Mouse (Mus musculus) spleen, adult 2 months (tissue): ENCODE data around the gene Ccnb1. TPM values are rescaled to one million over a fixed set of nuclear protein-coding genes. Genes with fewer than 3 reads are reported as not detected.

Experiments used
- DNase-seq, 2 experiments: peaks; one replicate each; pipeline versions ENCODE4 v3.0.0 to v3.0.0-alpha.2; 2012 to 2021; ENCODE audit warnings: low spot score in 2 of 2, low read depth in 1 of 2
- H3K27ac ChIP-seq: fragments of 200-500 bp; 2 replicates; pipeline ENCODE4 v1.5.1; 2012; ENCODE audit warnings: low read length, inconsistent platforms; ENCODE audit not compliant: insufficient read depth
- H3K27me3 ChIP-seq: fragments of 200-500 bp; 2 replicates; pipeline ENCODE4 v1.6.1; 2012; ENCODE audit warnings: mild to moderate bottlenecking, moderate library complexity, low read length, inconsistent platforms; ENCODE audit not compliant: control insufficient read depth, insufficient read depth
- H3K36me3 ChIP-seq: fragments of 200-500 bp; 2 replicates; pipeline ENCODE4 v1.6.1; 2012; ENCODE audit warnings: mild to moderate bottlenecking, low read length, inconsistent platforms; ENCODE audit not compliant: control insufficient read depth, insufficient read depth
- H3K4me1 ChIP-seq: fragments of 200-500 bp; 2 replicates; pipeline ENCODE4 v1.6.1; 2011; ENCODE audit warnings: inconsistent platforms; ENCODE audit not compliant: control insufficient read depth, insufficient read depth, insufficient read length
- H3K4me3 ChIP-seq: fragments of 200-500 bp; 2 replicates; pipeline ENCODE4 v1.5.1; 2011; ENCODE audit warnings: mild to moderate bottlenecking, inconsistent platforms; ENCODE audit not compliant: insufficient read depth, insufficient read length; ENCODE audit errors: extremely low read depth
- CTCF ChIP-seq: fragments of 200-500 bp; IDR thresholded peaks from 2 replicates; pipeline ENCODE4 v1.5.1; 2011; ENCODE audit warnings: mild to moderate bottlenecking, inconsistent platforms; ENCODE audit not compliant: insufficient read depth, insufficient read length, insufficient replicate concordance; ENCODE audit errors: extremely low read depth
- POLR2A ChIP-seq: fragments of 200-500 bp; IDR thresholded peaks from 2 replicates; pipeline ENCODE4 v1.6.1; 2011; ENCODE audit warnings: low read depth, low read length, inconsistent platforms
- WGBS: fragments of 180-500 bp; shearing (Covaris S2); methylation state at CpG from one replicate; pipeline ENCODE4 v1.1.7; 2018; 5-methylcytosine and 5-hydroxymethylcytosine counted together
- polyA plus RNA-seq: library from polyadenylated mRNA; depleted of rRNA; stranded (reverse); fragments of >200 nt; gene quantifications from 2 replicates; pipeline ENCODE4 v1.2.3, GENCODE M21; 2012

Gene Ccnb1
- polyA plus RNA-seq, 1 experiment, result 7.7 TPM

- Histone ChIP-seq H3K36me3 (no peaks in the 10 kb centered on the region), H3K4me1 (no peaks in the 10 kb centered on the region), H3K27me3 (no peaks in the 10 kb centered on the region), H3K4me3 (no peak overlapping the region), H3K27ac (no peak overlapping the region)
- WGBS, result 45% methylated on average over 5 of the region's 5 CpGs
- DNase-seq, result no peak
- no peak for TF ChIP-seq POLR2A
- no peak for TF ChIP-seq CTCF
Observed at GRCm38 (mm10) chr13:100750799-100751198, 35.6 kb downstream of the Ccnb1 start.

GRCm38 (mm10) chr13:100748638-100749037, 37.7 kb downstream of the Ccnb1 start:
- no peaks in the 10 kb centered on the region for H3K27me3 ChIP-seq
- TF ChIP-seq POLR2A (no peak), CTCF (no peak)
- peaks cover 2% of the 10 kb centered on the region; the same call in 1 of the 2 replicates for H3K4me1 ChIP-seq
- H3K4me3 ChIP-seq, result no peak overlapping the region
- H3K27ac ChIP-seq, result no peak overlapping the region
- no peak for DNase-seq
- H3K36me3 ChIP-seq, result no peaks in the 10 kb centered on the region
- WGBS, result 83% methylated on average over 8 of the region's 8 CpGs

- Histone ChIP-seq H3K36me3 (no peaks in the 10 kb centered on the region), H3K4me3 (no peak overlapping the region), H3K27me3 (no peaks in the 10 kb centered on the region), H3K27ac (no peak overlapping the region), H3K4me1 (peaks cover 5% of the 10 kb centered on the region; the same call in 1 of the 2 replicates)
- DNase-seq, result no peak
- 90% methylated on average over 3 of the region's 3 CpGs for WGBS
- TF ChIP-seq POLR2A, result no peak
- TF ChIP-seq CTCF, result no peak
Observed at GRCm38 (mm10) chr13:100746090-100746489, 40.3 kb downstream of the Ccnb1 start.

GRCm38 (mm10) chr13:100744036-100744744, 42.2 kb downstream of the Ccnb1 start, which contains the start of gene Mrps36:
Gene Mrps36 (minus strand): TSS chr13:100744659.
- H3K36me3 ChIP-seq, result no peaks in the 10 kb centered on the region; the same call in 1 of the 2 replicates
- WGBS, result under 1% methylated on average over 52 of the region's 52 CpGs
- peak within 1 kb of the TSS; percentile 69 for H3K4me3 ChIP-seq
- no peaks in the 10 kb centered on the region for H3K27me3 ChIP-seq
- peak; percentile 67 for TF ChIP-seq POLR2A
- no peak for TF ChIP-seq CTCF
- H3K4me1 ChIP-seq, result peaks cover 5% of the 10 kb centered on the region; the same call in 1 of the 2 replicates
- H3K27ac ChIP-seq, result peak within 1 kb of the TSS; percentile 71
- DNase-seq, result peak; percentile 75 to 94

- Histone ChIP-seq H3K36me3 (peaks cover 3% of the 10 kb centered on the region; the same call in 1 of the 2 replicates), H3K4me3 (peak overlapping the region; percentile 69), H3K27ac (peak overlapping the region; percentile 71; the same call in 1 of the 2 replicates), H3K27me3 (no peaks in the 10 kb centered on the region), H3K4me1 (peaks cover 5% of the 10 kb centered on the region; the same call in 1 of the 2 replicates)
- no peak for TF ChIP-seq POLR2A
- no peak for TF ChIP-seq CTCF
- 79% methylated on average over 11 of the region's 11 CpGs for WGBS
- no peak for DNase-seq
Observed at GRCm38 (mm10) chr13:100743346-100744035, 42.9 kb downstream of the Ccnb1 start.

GRCm38 (mm10) chr13:100742831-100743230, 43.5 kb downstream of the Ccnb1 start:
- Histone ChIP-seq H3K27ac (no peak overlapping the region), H3K36me3 (peaks cover 5% of the 10 kb centered on the region; the same call in 1 of the 2 replicates), H3K27me3 (no peaks in the 10 kb centered on the region), H3K4me1 (peaks cover 5% of the 10 kb centered on the region; the same call in 1 of the 2 replicates), H3K4me3 (no peak overlapping the region)
- DNase-seq, result no peak
- 94% methylated on average over 5 of the region's 5 CpGs for WGBS
- TF ChIP-seq POLR2A (no peak), CTCF (no peak)
